In genomic region chr15:67557304-67557703, GRCm38 (mm10) we compare ENCODE assay signal across 1 mouse cellular context.
TF ChIP-seq lines count a peak whose summit lies in the region.

No protein-coding gene starts in this region.

TF ChIP-seq in CH12.LX, 34 proteins besides CTCF, POLR2A, EP300 and RAD21 (continued from another document):
- TF ChIP-seq MXI1 (IDR thresholded peaks at IDR 0.05; ENCODE audit: low read depth, low read length), result no peak
- no peak for TF ChIP-seq TBP (conservative IDR thresholded peaks at IDR 0.05; ENCODE audit: low read depth, low read length)
- no peak for TF ChIP-seq ETS1 (conservative IDR thresholded peaks at IDR 0.05; ENCODE audit: low read depth, low read length)
- no peak for TF ChIP-seq BHLHE40 (IDR thresholded peaks at IDR 0.05; ENCODE audit: low read depth, low read length)
